Mouse (Mus musculus) MEL (cell line): ENCODE results near the gene Trak1. TPM values are rescaled to one million over a fixed set of nuclear protein-coding genes. Genes with fewer than 3 reads are reported as not detected.

Experiments used
- DNase-seq: peaks from one replicate; pipeline ENCODE4 v3.0.0; 2011; ENCODE audit warnings: low read depth, low spot score
- H3K27ac ChIP-seq: 2 replicates; pipeline ENCODE4 v1.5.1; 2012; ENCODE audit warnings: low read depth, mild to moderate bottlenecking, control low read depth, low read length, moderate library complexity; ENCODE audit not compliant: control insufficient read depth
- H3K27me3 ChIP-seq, 2 experiments: fragments of 150-350 bp in 1 of 2; sonication (generic) in 1 of 2; 2 replicates each; pipeline ENCODE4 v1.6.1; 2012; ENCODE audit warnings: low read length in 2 of 2, mild to moderate bottlenecking in 2 of 2, improper control_type of control experiment in 1 of 2, moderate library complexity in 1 of 2; ENCODE audit not compliant: insufficient read depth in 2 of 2, control insufficient read depth in 1 of 2
- H3K36me3 ChIP-seq, 2 experiments: 2 replicates each; pipeline ENCODE4 v1.6.1; 2012 to 2014; ENCODE audit warnings: low read length in 2 of 2, improper control_type of control experiment in 1 of 2, inconsistent platforms in 1 of 2, mild to moderate bottlenecking in 1 of 2; ENCODE audit not compliant: insufficient read depth in 2 of 2, control insufficient read depth in 1 of 2
- H3K4me1 ChIP-seq, 2 experiments: fragments of 150-350 bp in 1 of 2; sonication (generic) in 1 of 2; 2 replicates each; pipeline ENCODE4 v1.6.1; 2012; ENCODE audit warnings: low read length in 2 of 2, improper control_type of control experiment in 1 of 2, mild to moderate bottlenecking in 1 of 2; ENCODE audit not compliant: insufficient read depth in 2 of 2, control insufficient read depth in 1 of 2
- H3K4me3 ChIP-seq, 2 experiments: fragments of 150-350 bp in 1 of 2; sonication (generic) in 1 of 2; 2 replicates each; pipeline ENCODE4 v1.5.1; 2012; ENCODE audit warnings: low read depth in 2 of 2, low read length in 2 of 2, mild to moderate bottlenecking in 2 of 2, moderate library complexity in 2 of 2, control low read depth in 1 of 2, improper control_type of control experiment in 1 of 2; ENCODE audit not compliant: control insufficient read depth in 1 of 2, insufficient read depth in 1 of 2
- H3K79me2 ChIP-seq: 2 replicates; pipeline ENCODE4 v1.6.1; 2012; ENCODE audit warnings: mild to moderate bottlenecking, low read length, moderate library complexity; ENCODE audit not compliant: control insufficient read depth, poor library complexity, insufficient read depth
- H3K9ac ChIP-seq: 2 replicates; pipeline ENCODE4 v1.6.1; 2012; ENCODE audit warnings: low read depth, mild to moderate bottlenecking, control low read depth, low read length, moderate library complexity; ENCODE audit not compliant: control insufficient read depth, poor library complexity, severe bottlenecking
- H3K9me3 ChIP-seq: fragments of 150-350 bp; sonication (generic); replicated peaks from 2 replicates; pipeline ENCODE4 v1.6.1; 2012; ENCODE audit warnings: mild to moderate bottlenecking, low read length, improper control_type of control experiment, moderate library complexity; ENCODE audit not compliant: insufficient read depth
- CHD1 ChIP-seq: IDR thresholded peaks from 2 replicates; pipeline ENCODE4 v1.6.1; 2012; ENCODE audit warnings: low read depth, mild to moderate bottlenecking, inconsistent platforms, low read length, improper control_type of control experiment
- CHD2 ChIP-seq: IDR thresholded peaks from 2 replicates; pipeline ENCODE4 v1.6.1; 2011; ENCODE audit warnings: low read length, improper control_type of control experiment
- CTCF ChIP-seq, 3 experiments: IDR thresholded peaks in 2 of 3; conservative IDR thresholded peaks in 1 of 3; 2 replicates each; pipeline ENCODE4 v1.5.1; 2011 to 2012; ENCODE audit warnings: low read length in 3 of 3, low read depth in 2 of 3, mild to moderate bottlenecking in 2 of 3, improper control_type of control experiment in 1 of 3, inconsistent platforms in 1 of 3, mixed read lengths in 1 of 3, moderate library complexity in 1 of 3; ENCODE audit not compliant: control insufficient read depth in 1 of 3, insufficient read depth in 1 of 3, poor library complexity in 1 of 3, severe bottlenecking in 1 of 3
- GABPA ChIP-seq: IDR thresholded peaks from 2 replicates; pipeline ENCODE4 v1.6.1; 2012; ENCODE audit warnings: low read depth, mild to moderate bottlenecking, inconsistent platforms, low read length, improper control_type of control experiment, moderate library complexity
- HCFC1 ChIP-seq: IDR thresholded peaks from 2 replicates; pipeline ENCODE4 v1.6.1; 2012; ENCODE audit warnings: low read depth, mild to moderate bottlenecking, inconsistent platforms, low read length, improper control_type of control experiment, moderate library complexity
- JUND ChIP-seq: IDR thresholded peaks from 2 replicates; pipeline ENCODE4 v1.6.1; 2011; ENCODE audit warnings: low read depth, mild to moderate bottlenecking, improper control_type of control experiment, low read length
- MXI1 ChIP-seq: IDR thresholded peaks from 2 replicates; pipeline ENCODE4 v1.6.1; 2011; ENCODE audit warnings: mild to moderate bottlenecking, low read depth, low read length, improper control_type of control experiment
- MYC ChIP-seq: IDR thresholded peaks from 2 replicates; pipeline ENCODE4 v1.6.1; 2011; ENCODE audit warnings: low read depth, mild to moderate bottlenecking, low read length, improper control_type of control experiment, moderate library complexity
- POLR2AphosphoS2 ChIP-seq: IDR thresholded peaks from 2 replicates; pipeline ENCODE4 v1.6.1; 2011; ENCODE audit warnings: low read length, improper control_type of control experiment
- POLR2AphosphoS5 ChIP-seq: IDR thresholded peaks from 2 replicates; pipeline ENCODE4 v1.6.1; 2012; ENCODE audit warnings: low read depth, borderline replicate concordance, mild to moderate bottlenecking, inconsistent platforms, low read length, moderate library complexity, mixed read lengths
- RAD21 ChIP-seq: IDR thresholded peaks from 2 replicates; pipeline ENCODE4 v1.6.1; 2011; ENCODE audit warnings: mild to moderate bottlenecking, low read depth, low read length, improper control_type of control experiment
- SMC3 ChIP-seq: IDR thresholded peaks from 2 replicates; pipeline ENCODE4 v1.6.1; 2011; ENCODE audit warnings: low read depth, low read length, improper control_type of control experiment
- TCF12 ChIP-seq: IDR thresholded peaks from 2 replicates; pipeline ENCODE4 v1.6.1; 2014; ENCODE audit warnings: low read depth, mild to moderate bottlenecking, inconsistent platforms, low read length, improper control_type of control experiment, moderate library complexity
- UBTF ChIP-seq: IDR thresholded peaks from 2 replicates; pipeline ENCODE4 v1.6.1; 2012; ENCODE audit warnings: low read depth, mild to moderate bottlenecking, inconsistent platforms, low read length, improper control_type of control experiment, moderate library complexity, borderline replicate concordance; ENCODE audit not compliant: insufficient read depth
- USF1 ChIP-seq: IDR thresholded peaks from 2 replicates; pipeline ENCODE4 v1.6.1; 2014; ENCODE audit warnings: low read depth, mild to moderate bottlenecking, inconsistent platforms, low read length, improper control_type of control experiment, moderate library complexity
- ZNF384 ChIP-seq: IDR thresholded peaks from 2 replicates; pipeline ENCODE4 v1.6.1; 2012; ENCODE audit warnings: low read depth, mild to moderate bottlenecking, inconsistent platforms, low read length, improper control_type of control experiment
- polyA plus RNA-seq, 2 experiments: library from polyadenylated mRNA; stranded (reverse) in 1 of 2; unstranded in 1 of 2; fragments of >175 nt in 1 of 2; fragments of >200 nt in 1 of 2; gene quantifications; 2 replicates each; pipeline versions ENCODE4 v1.2.1 to v1.2.4; 2012; ENCODE audit warnings: low replicate concordance in 2 of 2, low read depth in 1 of 2; ENCODE audit not compliant: insufficient read length in 2 of 2, insufficient read depth in 1 of 2, missing spikeins in 1 of 2
- total RNA-seq: library from RNA; depleted of rRNA; stranded (reverse); fragments of 300-350 nt; gene quantifications from 2 replicates; pipeline ENCODE4 v1.2.3, GENCODE M21; 2012

Gene Trak1
- total and polyA plus RNA-seq, 3 experiments: 16.2 to 35.5 TPM; not detected in 1

GRCm38 (mm10) chr9:121394882-121395281, 97.6 kb downstream of the Trak1 start:
- Histone ChIP-seq H3K27ac (no peak overlapping the region), H3K79me2 (no peaks in the 10 kb centered on the region), H3K4me1 (no peaks in the 10 kb centered on the region), H3K27me3 (no peaks in the 10 kb centered on the region), H3K4me3 (no peak overlapping the region), H3K36me3 (no peaks in the 10 kb centered on the region; a peak in 1 of 4 replicates), H3K9ac (no peak overlapping the region), H3K9me3 (no peaks in the 10 kb centered on the region)
- no peak for TF ChIP-seq MYC
- TF ChIP-seq JUND: no peak
- no peak for TF ChIP-seq RAD21
- TF ChIP-seq POLR2AphosphoS2: no peak
- no peak for TF ChIP-seq MXI1
- TF ChIP-seq USF1: no peak
- no peak for TF ChIP-seq ZNF384
- TF ChIP-seq GABPA: no peak
- no peak for TF ChIP-seq POLR2AphosphoS5
- TF ChIP-seq SMC3: no peak
- no peak for DNase-seq

GRCm38 (mm10) chr9:121395812-121396211, 98.5 kb downstream of the Trak1 start:
- H3K27ac ChIP-seq: no peak overlapping the region
- no peak overlapping the region for H3K4me3 ChIP-seq
- no peak for DNase-seq
- H3K9ac ChIP-seq: no peak overlapping the region
- H3K9me3 ChIP-seq: no peaks in the 10 kb centered on the region
- no peaks in the 10 kb centered on the region for H3K4me1 ChIP-seq
- H3K79me2 ChIP-seq: no peaks in the 10 kb centered on the region
- no peaks in the 10 kb centered on the region for H3K27me3 ChIP-seq
- no peak for TF ChIP-seq CTCF (IDR thresholded peaks at IDR 0.05 in 2 of 3, conservative IDR thresholded peaks at IDR 0.05 in 1 of 3; ENCODE audit: control insufficient read depth in 1 of 3, insufficient read depth in 1 of 3, low read depth in 2 of 3, low read length in 3 of 3, poor library complexity in 1 of 3, severe bottlenecking in 1 of 3)
- TF ChIP-seq CHD1: no peak
- no peak for TF ChIP-seq UBTF
- TF ChIP-seq TCF12: no peak
- TF ChIP-seq HCFC1: no peak
- no peak for TF ChIP-seq CHD2
- no peak for TF ChIP-seq POLR2AphosphoS2
- TF ChIP-seq JUND: no peak
- H3K36me3 ChIP-seq: no peaks in the 10 kb centered on the region; a peak in 1 of 4 replicates
